Mouse (Mus musculus): ENCODE results near the gene Kcnc2. TPM values are rescaled to one million over a fixed set of nuclear protein-coding genes. Genes with fewer than 3 reads are reported as not detected.

Gene Kcnc2
- polyA plus RNA-seq, 1 experiment from 2014 or later, result 0.02 TPM

- Histone ChIP-seq H3K36me3 (ENCODE audit: control insufficient read depth, insufficient read depth) (no peaks in the 10 kb centered on the region), H3K4me1 (ENCODE audit: control insufficient read depth, low read depth, low read length) (no peaks in the 10 kb centered on the region), H3K4me2 (ENCODE audit: low read depth, low read length) (peak overlapping the region; percentile 32), H3K27me3 (ENCODE audit: control insufficient read depth, insufficient read depth, low read depth, low read length) (peaks cover 29% of the 10 kb centered on the region), H3K9ac (ENCODE audit: low read depth, low read length) (no peak overlapping the region), H3K4me3 (ENCODE audit: low read depth, low read length) (peak overlapping the region; percentile 13), H3K9me3 (replicated peaks; ENCODE audit: control insufficient read depth, low read length) (no peaks in the 10 kb centered on the region), H3K27ac (ENCODE audit: low read length) (no peak overlapping the region)
- no peak for ATAC-seq (ENCODE audit: low read depth)
- 2% methylated on average over 43 of the region's 43 CpGs for WGBS (ENCODE audit: insufficient replicate concordance)
Measured at GRCm38 (mm10) chr10:112269939-112270781, 761 bp upstream of the Kcnc2 start.

GRCm38 (mm10) chr10:112271803-112272165 is 863 bp downstream of the Kcnc2 start:
- Histone ChIP-seq H3K9ac (ENCODE audit: low read depth, low read length) (no peak overlapping the region), H3K4me2 (ENCODE audit: low read depth, low read length) (no peak overlapping the region), H3K9me3 (replicated peaks; ENCODE audit: control insufficient read depth, low read length) (no peaks in the 10 kb centered on the region), H3K4me1 (ENCODE audit: control insufficient read depth, low read depth, low read length) (no peaks in the 10 kb centered on the region), H3K36me3 (ENCODE audit: control insufficient read depth, insufficient read depth) (no peaks in the 10 kb centered on the region), H3K27ac (ENCODE audit: low read length) (no peak overlapping the region), H3K27me3 (ENCODE audit: control insufficient read depth, insufficient read depth, low read depth, low read length) (peaks cover 29% of the 10 kb centered on the region), H3K4me3 (ENCODE audit: low read depth, low read length) (peak overlapping the region; percentile 15)
- ATAC-seq (ENCODE audit: low read depth), result no peak
- WGBS (ENCODE audit: insufficient replicate concordance), result 3% methylated on average over 36 of the region's 36 CpGs

- Histone ChIP-seq H3K27me3 (ENCODE audit: control insufficient read depth, insufficient read depth, low read depth, low read length) (peaks cover 29% of the 10 kb centered on the region), H3K4me2 (ENCODE audit: low read depth, low read length) (no peak overlapping the region), H3K4me1 (ENCODE audit: control insufficient read depth, low read depth, low read length) (no peaks in the 10 kb centered on the region), H3K9ac (ENCODE audit: low read depth, low read length) (no peak overlapping the region), H3K4me3 (ENCODE audit: low read depth, low read length) (peak overlapping the region; percentile 15; the same call in 1 of the 2 replicates), H3K27ac (ENCODE audit: low read length) (no peak overlapping the region), H3K9me3 (replicated peaks; ENCODE audit: control insufficient read depth, low read length) (no peaks in the 10 kb centered on the region), H3K36me3 (ENCODE audit: control insufficient read depth, insufficient read depth) (no peaks in the 10 kb centered on the region)
- ATAC-seq (ENCODE audit: low read depth), result no peak
- 10% methylated on average over 14 of the region's 14 CpGs for WGBS (ENCODE audit: insufficient replicate concordance)
Measured at GRCm38 (mm10) chr10:112272171-112272570, 1.2 kb downstream of the Kcnc2 start.

GRCm38 (mm10) chr10:112277996-112278395 is 7.1 kb downstream of the Kcnc2 start:
- WGBS (ENCODE audit: insufficient replicate concordance), result 42% methylated on average over 3 of the region's 3 CpGs
- H3K9ac ChIP-seq (ENCODE audit: low read depth, low read length), result no peak overlapping the region
- ATAC-seq (ENCODE audit: low read depth), result no peak

GRCm38 (mm10) chr10:112315136-112315535 is 44.2 kb downstream of the Kcnc2 start:
- Histone ChIP-seq H3K4me1 (ENCODE audit: control insufficient read depth, low read depth, low read length) (no peaks in the 10 kb centered on the region), H3K9ac (ENCODE audit: low read depth, low read length) (no peak overlapping the region), H3K4me3 (ENCODE audit: low read depth, low read length) (no peak overlapping the region), H3K36me3 (ENCODE audit: control insufficient read depth, insufficient read depth) (no peaks in the 10 kb centered on the region), H3K9me3 (replicated peaks; ENCODE audit: control insufficient read depth, low read length) (no peaks in the 10 kb centered on the region), H3K4me2 (ENCODE audit: low read depth, low read length) (no peak overlapping the region), H3K27ac (ENCODE audit: low read length) (no peak overlapping the region), H3K27me3 (ENCODE audit: control insufficient read depth, insufficient read depth, low read depth, low read length) (no peaks in the 10 kb centered on the region)
- WGBS (ENCODE audit: insufficient replicate concordance), result 59% methylated on average over 11 of the region's 11 CpGs
- no peak for ATAC-seq (ENCODE audit: low read depth)

More at GRCm38 (mm10) chr10:112277996-112278395, 7.1 kb downstream of the Kcnc2 start:
- Histone ChIP-seq H3K9me3 (replicated peaks; ENCODE audit: control insufficient read depth, low read length) (no peaks in the 10 kb centered on the region), H3K4me1 (ENCODE audit: control insufficient read depth, low read depth, low read length) (no peaks in the 10 kb centered on the region), H3K27ac (ENCODE audit: low read length) (no peak overlapping the region), H3K27me3 (ENCODE audit: control insufficient read depth, insufficient read depth, low read depth, low read length) (no peaks in the 10 kb centered on the region), H3K36me3 (ENCODE audit: control insufficient read depth, insufficient read depth) (no peaks in the 10 kb centered on the region), H3K4me2 (ENCODE audit: low read depth, low read length) (no peak overlapping the region), H3K4me3 (ENCODE audit: low read depth, low read length) (no peak overlapping the region)

- H3K27ac ChIP-seq (ENCODE audit: low read length), result no peak overlapping the region
- no peak overlapping the region for H3K4me2 ChIP-seq (ENCODE audit: low read depth, low read length)
- no peak for ATAC-seq (ENCODE audit: low read depth)
- H3K9me3 ChIP-seq (replicated peaks; ENCODE audit: control insufficient read depth, low read length), result no peaks in the 10 kb centered on the region
- no peak overlapping the region for H3K9ac ChIP-seq (ENCODE audit: low read depth, low read length)
- no peaks in the 10 kb centered on the region for H3K4me1 ChIP-seq (ENCODE audit: control insufficient read depth, low read depth, low read length)
- no peak overlapping the region for H3K4me3 ChIP-seq (ENCODE audit: low read depth, low read length)
- H3K27me3 ChIP-seq (ENCODE audit: control insufficient read depth, insufficient read depth, low read depth, low read length), result no peaks in the 10 kb centered on the region
- no peaks in the 10 kb centered on the region for H3K36me3 ChIP-seq (ENCODE audit: control insufficient read depth, insufficient read depth)
- 53% methylated on average over 1 of the region's 1 CpGs for WGBS (ENCODE audit: insufficient replicate concordance)
Measured at GRCm38 (mm10) chr10:112317783-112318182, 46.9 kb downstream of the Kcnc2 start.

- Histone ChIP-seq H3K9me3 (replicated peaks; ENCODE audit: control insufficient read depth, low read length) (no peaks in the 10 kb centered on the region), H3K36me3 (ENCODE audit: control insufficient read depth, insufficient read depth) (no peaks in the 10 kb centered on the region), H3K27me3 (ENCODE audit: control insufficient read depth, insufficient read depth, low read depth, low read length) (no peaks in the 10 kb centered on the region), H3K4me3 (ENCODE audit: low read depth, low read length) (no peak overlapping the region), H3K4me2 (ENCODE audit: low read depth, low read length) (no peak overlapping the region), H3K9ac (ENCODE audit: low read depth, low read length) (no peak overlapping the region), H3K4me1 (ENCODE audit: control insufficient read depth, low read depth, low read length) (no peaks in the 10 kb centered on the region), H3K27ac (ENCODE audit: low read length) (no peak overlapping the region)
- no peak for ATAC-seq (ENCODE audit: low read depth)
- 48% methylated on average over 3 of the region's 3 CpGs for WGBS (ENCODE audit: insufficient replicate concordance)
Measured at GRCm38 (mm10) chr10:112357669-112358362, 86.9 kb downstream of the Kcnc2 start.

GRCm38 (mm10) chr10:112358363-112358704 is 87.4 kb downstream of the Kcnc2 start:
- no peak for ATAC-seq (ENCODE audit: low read depth)
- 68% methylated on average over 8 of the region's 8 CpGs for WGBS (ENCODE audit: insufficient replicate concordance)
- Histone ChIP-seq H3K27ac (ENCODE audit: low read length) (no peak overlapping the region), H3K9ac (ENCODE audit: low read depth, low read length) (no peak overlapping the region), H3K4me2 (ENCODE audit: low read depth, low read length) (no peak overlapping the region), H3K36me3 (ENCODE audit: control insufficient read depth, insufficient read depth) (no peaks in the 10 kb centered on the region), H3K9me3 (replicated peaks; ENCODE audit: control insufficient read depth, low read length) (no peaks in the 10 kb centered on the region), H3K4me3 (ENCODE audit: low read depth, low read length) (no peak overlapping the region), H3K27me3 (ENCODE audit: control insufficient read depth, insufficient read depth, low read depth, low read length) (no peaks in the 10 kb centered on the region), H3K4me1 (ENCODE audit: control insufficient read depth, low read depth, low read length) (no peaks in the 10 kb centered on the region)

- no peaks in the 10 kb centered on the region for H3K27me3 ChIP-seq (ENCODE audit: control insufficient read depth, insufficient read depth, low read depth, low read length)
- 50% methylated on average over 5 of the region's 5 CpGs for WGBS (ENCODE audit: insufficient replicate concordance)
- no peak for ATAC-seq (ENCODE audit: low read depth)
- no peaks in the 10 kb centered on the region for H3K9me3 ChIP-seq (replicated peaks; ENCODE audit: control insufficient read depth, low read length)
- H3K4me3 ChIP-seq (ENCODE audit: low read depth, low read length), result no peak overlapping the region
- no peak overlapping the region for H3K27ac ChIP-seq (ENCODE audit: low read length)
- H3K4me2 ChIP-seq (ENCODE audit: low read depth, low read length), result no peak overlapping the region
- H3K9ac ChIP-seq (ENCODE audit: low read depth, low read length), result no peak overlapping the region
- no peaks in the 10 kb centered on the region for H3K36me3 ChIP-seq (ENCODE audit: control insufficient read depth, insufficient read depth)
- H3K4me1 ChIP-seq (ENCODE audit: control insufficient read depth, low read depth, low read length), result no peaks in the 10 kb centered on the region
Measured at GRCm38 (mm10) chr10:112360704-112361103, 89.8 kb downstream of the Kcnc2 start.
